Mouse (Mus musculus): ENCODE measurements at regions not wholly inside any gene's neighbourhood (a gene's known extent, or its start where the extent isn't known, plus 50 kb on each side); places are given as distances from the start of the nearest gene placed in this dataset.
A peak's percentile ranks its signal among the peaks of the same experiment; 100 is the strongest.
"Not testable (repeated sequence)": the region's sequence is repeated elsewhere in the genome, so short reads cannot be mapped to it uniquely, and the experiment has no call there.

DNA sequence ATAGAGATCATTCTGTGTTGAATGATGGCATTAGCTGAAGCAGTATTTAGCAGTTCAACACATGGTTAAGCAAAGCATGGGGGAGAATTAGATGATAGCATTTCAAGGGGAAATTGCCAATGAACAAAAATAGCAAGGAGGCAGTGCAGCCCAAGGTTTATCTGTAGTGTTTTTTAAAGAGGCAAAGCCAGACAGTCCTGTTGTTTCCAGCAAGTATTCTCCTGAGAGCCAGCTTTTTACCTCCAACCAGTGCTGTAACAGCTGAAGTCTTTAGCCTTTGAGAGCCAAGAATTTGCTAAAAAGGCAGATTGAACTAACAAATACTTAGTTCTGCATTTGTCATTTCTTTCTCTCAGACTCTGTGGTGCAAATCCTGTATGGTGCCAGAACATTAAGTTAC is 305.1 kb upstream of the Arx start:
- DNase-seq (ENCODE audit: low read depth, low spot score) = no peak

DNA sequence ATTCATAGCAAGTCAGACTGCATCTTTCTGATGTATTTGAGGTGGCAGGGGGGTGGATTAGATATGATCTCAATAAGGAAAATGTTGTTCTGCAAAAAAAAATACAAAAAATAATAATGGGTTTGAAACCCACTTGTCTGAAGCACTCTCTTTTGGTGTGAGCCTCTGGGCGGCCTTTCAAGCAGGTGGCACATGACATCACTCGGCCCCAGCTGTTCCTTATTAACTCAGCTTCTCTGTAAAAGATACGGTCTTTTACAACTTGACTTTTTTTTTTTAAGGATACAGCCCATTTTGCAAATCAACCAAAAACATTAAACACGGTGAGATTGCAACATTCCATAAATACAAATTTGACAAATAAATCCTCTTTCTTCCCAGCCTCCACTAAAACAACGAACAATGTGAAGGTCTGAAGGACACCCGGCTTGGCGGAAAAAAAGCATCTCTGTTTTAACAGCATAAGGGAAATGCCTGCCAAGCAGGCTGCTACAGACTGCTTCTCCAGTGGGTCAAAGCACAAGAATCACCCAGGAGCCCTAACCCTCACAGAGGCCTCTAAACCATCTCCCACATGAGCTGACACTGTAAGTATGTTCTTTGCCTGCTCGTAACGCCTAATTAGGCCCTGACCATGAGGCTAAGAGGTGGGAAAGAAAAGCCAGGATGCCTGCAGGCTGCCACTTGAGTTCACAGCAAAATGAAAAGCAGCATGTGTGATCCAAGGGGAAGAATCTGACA is 283.8 kb upstream of the Arx start:
- DNase-seq (ENCODE audit: low read depth, low spot score) = no peak

- DNase-seq (ENCODE audit: low read depth, low spot score) = no peak
Observed at GRCm38 (mm10) chrX:93006681-93007080, 279.6 kb upstream of the Arx start.

DNA sequence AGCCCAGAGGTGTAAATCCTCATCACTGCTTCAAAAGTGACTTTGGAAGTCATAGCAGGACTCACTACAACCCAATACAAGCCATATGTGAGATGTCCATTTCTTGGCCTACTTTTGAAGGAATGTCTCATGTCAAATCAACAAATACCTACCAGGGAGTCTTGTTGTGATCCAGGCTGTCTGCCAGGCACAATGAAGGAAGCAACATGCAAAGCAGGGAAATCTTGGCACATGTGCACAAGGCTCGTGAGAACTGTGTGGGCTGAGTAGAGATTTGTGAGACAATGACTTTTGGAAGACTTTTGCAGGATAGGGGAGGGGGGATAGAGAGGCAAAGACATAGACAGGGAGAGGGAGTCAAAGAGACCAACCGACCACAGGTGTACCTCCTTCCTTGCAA is 274.7 kb upstream of the Arx start:
- no peak for DNase-seq (ENCODE audit: low read depth, low spot score)

- no peak for DNase-seq (ENCODE audit: low read depth, low spot score)
Observed at GRCm38 (mm10) chrX:93016391-93016790, 269.9 kb upstream of the Arx start.

DNA sequence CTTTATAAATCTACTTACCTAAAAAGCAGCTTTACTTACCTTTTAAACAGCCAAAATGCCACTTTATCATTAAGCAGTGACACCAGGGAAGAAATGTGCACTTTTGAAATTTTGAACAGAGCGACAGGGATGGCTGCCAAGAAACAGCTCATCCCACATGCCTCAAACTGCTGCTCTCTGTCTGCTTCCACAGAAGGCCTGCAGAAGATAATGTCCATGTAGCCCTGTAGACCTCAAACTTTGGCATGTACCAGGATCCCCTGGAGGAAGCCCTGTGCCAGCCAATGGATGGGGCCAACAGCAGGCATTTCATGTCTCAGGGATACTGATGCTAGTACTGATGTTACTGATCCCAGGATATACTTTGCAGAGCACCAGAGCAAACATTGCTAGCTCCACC is 245.1 kb upstream of the Arx start:
- no peak for DNase-seq (ENCODE audit: low read depth, low spot score)

- peak; percentile 5 for DNase-seq (ENCODE audit: low read depth, low spot score)
Observed at GRCm38 (mm10) chrX:93042736-93043135, 243.5 kb upstream of the Arx start.

- no peak for DNase-seq (ENCODE audit: low read depth, low spot score)
Observed at GRCm38 (mm10) chrX:93048967-93049754, 237.1 kb upstream of the Arx start.

GRCm38 (mm10) chrX:93049755-93050143 is 236.5 kb upstream of the Arx start:
- no peak for DNase-seq (ENCODE audit: low read depth, low spot score)

- no peak for DNase-seq (ENCODE audit: low read depth, low spot score)
Observed at GRCm38 (mm10) chrX:93059533-93059932, 226.7 kb upstream of the Arx start.

GRCm38 (mm10) chrX:93068884-93069283 is 217.4 kb upstream of the Arx start:
- peak; percentile 7 for DNase-seq (ENCODE audit: low read depth, low spot score)

DNA sequence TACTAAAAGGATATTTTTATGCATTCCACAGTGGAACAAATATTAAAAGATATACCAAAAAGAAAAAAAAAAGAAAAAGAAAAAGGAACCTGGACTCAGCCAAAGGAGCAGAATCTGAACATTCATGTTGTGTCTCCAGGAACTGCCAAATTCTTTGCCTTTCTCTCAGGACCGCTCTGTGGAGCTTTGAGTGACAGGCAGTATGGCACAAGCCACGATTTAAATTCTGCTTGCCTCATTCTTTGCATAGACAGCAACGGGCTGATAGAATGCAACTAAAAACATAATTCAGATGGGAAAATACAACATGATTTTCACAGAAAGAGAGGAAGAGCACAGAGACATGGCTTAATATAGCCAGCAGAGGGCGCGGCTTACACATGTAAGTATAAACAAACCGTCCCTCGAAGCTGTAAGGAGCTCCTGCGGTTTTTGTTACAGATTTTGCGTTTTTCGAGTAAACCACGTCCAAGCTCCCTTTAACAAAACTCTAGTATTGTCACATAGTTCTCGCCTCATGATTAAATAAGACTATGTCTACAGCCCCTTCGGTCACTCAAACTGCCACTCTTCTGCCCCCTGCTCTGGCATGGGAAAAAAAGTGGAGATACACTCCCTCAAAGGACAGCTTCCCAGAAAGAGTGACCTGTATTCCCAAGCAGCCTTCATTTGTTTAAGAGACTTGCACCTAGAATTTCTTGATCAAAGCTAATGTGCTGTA is 216.5 kb upstream of the Arx start:
- peak; percentile 73 for DNase-seq (ENCODE audit: low read depth, low spot score)

DNA sequence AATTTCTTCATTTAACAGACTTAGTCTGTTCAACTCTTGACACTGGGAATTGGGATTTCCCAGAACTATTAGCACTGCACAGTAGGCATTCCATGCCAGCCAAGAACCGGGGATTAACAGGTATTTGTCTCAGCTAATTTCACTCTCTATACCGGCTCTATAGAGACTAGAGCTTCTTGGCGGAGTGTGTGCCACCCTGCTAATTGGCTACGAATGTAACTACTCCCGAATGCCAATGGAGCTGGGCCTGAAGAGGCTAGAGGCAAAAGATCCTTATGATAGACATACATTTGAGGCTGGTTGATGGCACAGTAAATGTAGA is 216.0 kb upstream of the Arx start:
- DNase-seq (ENCODE audit: low read depth, low spot score) = no peak

GRCm38 (mm10) chrX:93088976-93089375 is 197.3 kb upstream of the Arx start:
- DNase-seq (ENCODE audit: low read depth, low spot score) = no peak

GRCm38 (mm10) chrX:93097551-93097950 is 188.7 kb upstream of the Arx start:
- DNase-seq (ENCODE audit: low read depth, low spot score) = no peak

- DNase-seq (ENCODE audit: low read depth, low spot score) = no peak
Observed at GRCm38 (mm10) chrX:93107930-93108567, 178.2 kb upstream of the Arx start.

DNA sequence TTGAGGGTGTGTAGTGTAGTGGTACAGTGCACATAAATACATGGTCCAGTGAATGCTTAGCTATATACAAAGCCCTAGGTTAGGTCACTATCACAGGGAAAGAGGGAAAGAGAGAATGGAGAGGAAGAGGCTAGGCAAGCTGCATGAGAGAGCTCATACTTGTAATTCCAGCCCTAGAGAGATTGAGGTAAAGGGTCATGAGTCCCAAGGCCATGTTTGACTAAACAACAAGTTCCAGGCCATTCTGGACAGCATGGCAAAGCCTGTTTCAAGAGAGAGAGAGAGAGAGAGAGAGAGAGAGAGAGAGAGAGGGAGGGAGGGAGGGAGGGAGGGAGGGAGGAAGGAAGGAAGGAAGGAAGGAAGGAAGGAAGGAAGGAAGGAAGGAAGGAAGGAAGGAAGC is 131.9 kb upstream of the Arx start:
- DNase-seq (ENCODE audit: low read depth, low spot score) = not testable (repeated sequence)

DNA sequence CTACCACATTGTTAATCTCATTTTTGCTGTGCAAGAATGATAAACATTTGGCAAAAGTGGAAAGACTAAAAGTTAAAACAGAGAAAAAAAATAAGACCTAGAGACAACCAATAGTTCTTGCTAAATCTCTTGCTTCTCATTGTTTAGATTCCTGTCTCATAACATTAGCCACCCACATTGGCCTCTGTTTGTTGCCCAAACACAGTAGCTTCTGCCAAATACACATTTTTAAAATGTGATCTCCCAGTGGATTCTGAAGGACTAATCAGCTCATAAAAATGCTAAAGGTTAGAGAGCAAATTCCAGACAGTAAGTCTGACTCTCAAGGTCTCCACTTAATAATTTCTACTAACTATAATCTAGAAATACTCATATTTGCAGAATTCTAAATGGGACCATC is 127.1 kb upstream of the Arx start:
- DNase-seq (ENCODE audit: low read depth, low spot score) = no peak

GRCm38 (mm10) chrX:93160956-93161355 is 125.3 kb upstream of the Arx start:
- DNase-seq (ENCODE audit: low read depth, low spot score) = no peak

Measured in A20 (cell line).